Mouse (Mus musculus) lung, embryonic 16.5 days (tissue): ENCODE results near the gene Ttc17. TPM values are rescaled to one million over a fixed set of nuclear protein-coding genes. Genes with fewer than 3 reads are reported as not detected.

Source experiments
- ATAC-seq: fragments of 200-750 bp; cut with Nextera tagmentation; 2 replicates; pipeline ENCODE4 v1.8.0; 2017; ENCODE audit warnings: low read depth, mild to moderate bottlenecking, moderate library complexity
- H3K27ac ChIP-seq: fragments of 300-500 bp; sonication (generic); 2 replicates; pipeline ENCODE4 v1.5.1; 2014; ENCODE audit warnings: mild to moderate bottlenecking, control low read depth, low read length
- H3K27me3 ChIP-seq: fragments of 300-500 bp; sonication (generic); 2 replicates; pipeline ENCODE4 v1.6.1; 2014; ENCODE audit warnings: low read depth, low read length, mixed read lengths; ENCODE audit not compliant: control insufficient read depth, insufficient read depth
- H3K36me3 ChIP-seq: fragments of 300-500 bp; sonication (generic); 2 replicates; pipeline ENCODE4 v1.6.1; 2014; ENCODE audit warnings: low read length; ENCODE audit not compliant: control insufficient read depth, insufficient read depth
- H3K4me1 ChIP-seq: fragments of 300-500 bp; sonication (generic); replicated peaks from 2 replicates; pipeline ENCODE4 v1.6.1; 2014; ENCODE audit warnings: low read length, mixed read lengths; ENCODE audit not compliant: control insufficient read depth, insufficient read depth
- H3K4me2 ChIP-seq: fragments of 300-500 bp; sonication (generic); 2 replicates; pipeline ENCODE4 v1.6.1; 2014; ENCODE audit warnings: low read depth, low read length, control low read depth
- H3K4me3 ChIP-seq: fragments of 300-500 bp; sonication (generic); 2 replicates; pipeline ENCODE4 v1.5.1; 2014; ENCODE audit warnings: mild to moderate bottlenecking, low read length, control low read depth
- H3K9ac ChIP-seq: fragments of 300-500 bp; sonication (generic); 2 replicates; pipeline ENCODE4 v1.6.1; 2014; ENCODE audit warnings: low read length, control low read depth
- H3K9me3 ChIP-seq: fragments of 300-500 bp; sonication (generic); 2 replicates; pipeline ENCODE4 v1.6.1; 2016; ENCODE audit warnings: low read length; ENCODE audit not compliant: control insufficient read depth
- WGBS: fragments of 180-500 bp; shearing (Covaris S2); extraction: QIAGEN DNeasy Blood & Tissue Kit; methylation state at CpG from one replicate; pipeline ENCODE4 v1.1.7; 2014; 5-methylcytosine and 5-hydroxymethylcytosine counted together
- polyA plus RNA-seq: library from polyadenylated mRNA; unstranded; fragments of >200 nt; fragmentation: Nextera tagmentation; extraction: Ambion mirVana; gene quantifications from 2 replicates; pipeline ENCODE4 v1.2.1, GENCODE M21; 2015

Ttc17 gene
- polyA plus RNA-seq, 1 experiment from 2014 or later = 19.1 TPM

- Histone ChIP-seq H3K9ac (no peak overlapping the region), H3K27me3 (no peaks in the 10 kb centered on the region), H3K9me3 (peaks cover 4% of the 10 kb centered on the region), H3K27ac (no peak overlapping the region), H3K4me2 (no peak overlapping the region), H3K36me3 (peaks cover 12% of the 10 kb centered on the region), H3K4me1 (no peaks in the 10 kb centered on the region), H3K4me3 (no peak overlapping the region)
- WGBS = 52% methylated on average over 3 of the region's 3 CpGs
- no peak for ATAC-seq
These were observed 109.0 kb downstream of the Ttc17 start for GRCm38 (mm10) chr2:94297467-94297866.

GRCm38 (mm10) chr2:94290483-94290882 lies 116.0 kb downstream of the Ttc17 start:
- H3K27ac ChIP-seq = no peak overlapping the region
- H3K4me3 ChIP-seq = no peak overlapping the region
- H3K9ac ChIP-seq = no peak overlapping the region
- WGBS = 4% methylated on average over 5 of the region's 5 CpGs
- ATAC-seq = 0 out of 2 replicates have a peak, but pooled peaks have one; percentile 26
- no peaks in the 10 kb centered on the region; the same call in 1 of the 2 replicates for H3K27me3 ChIP-seq
- H3K36me3 ChIP-seq = no peaks in the 10 kb centered on the region
- H3K4me1 ChIP-seq = peaks cover 10% of the 10 kb centered on the region; the same call in 1 of the 2 replicates
- H3K9me3 ChIP-seq = no peaks in the 10 kb centered on the region
- no peak overlapping the region for H3K4me2 ChIP-seq

GRCm38 (mm10) chr2:94289659-94290058 lies 116.8 kb downstream of the Ttc17 start:
- H3K4me2 ChIP-seq = no peak overlapping the region
- 57% methylated on average over 6 of the region's 6 CpGs for WGBS

GRCm38 (mm10) chr2:94289169-94289568 lies 117.3 kb downstream of the Ttc17 start:
- ATAC-seq = peak; percentile 83
- no peak overlapping the region for H3K27ac ChIP-seq
- no peaks in the 10 kb centered on the region; the same call in 1 of the 2 replicates for H3K27me3 ChIP-seq
- WGBS = 0% methylated on average over 2 of the region's 2 CpGs
- no peaks in the 10 kb centered on the region for H3K9me3 ChIP-seq
- 0 out of 2 replicates have a peak overlapping the region, but pooled peaks have one; percentile 6 for H3K4me2 ChIP-seq
- H3K36me3 ChIP-seq = no peaks in the 10 kb centered on the region
- H3K9ac ChIP-seq = no peak overlapping the region
- H3K4me1 ChIP-seq = peaks cover 10% of the 10 kb centered on the region; the same call in 1 of the 2 replicates
- no peak overlapping the region for H3K4me3 ChIP-seq

More at GRCm38 (mm10) chr2:94289659-94290058, 116.8 kb downstream of the Ttc17 start:
- no peak for ATAC-seq
- no peak overlapping the region for H3K9ac ChIP-seq
- no peaks in the 10 kb centered on the region for H3K9me3 ChIP-seq
- peaks cover 10% of the 10 kb centered on the region; the same call in 1 of the 2 replicates for H3K4me1 ChIP-seq
- no peaks in the 10 kb centered on the region; the same call in 1 of the 2 replicates for H3K27me3 ChIP-seq
- H3K4me3 ChIP-seq = no peak overlapping the region
- H3K27ac ChIP-seq = no peak overlapping the region
- H3K36me3 ChIP-seq = no peaks in the 10 kb centered on the region

GRCm38 (mm10) chr2:94288086-94288485 lies 118.4 kb downstream of the Ttc17 start:
- H3K27me3 ChIP-seq = no peaks in the 10 kb centered on the region; the same call in 1 of the 2 replicates
- no peaks in the 10 kb centered on the region for H3K36me3 ChIP-seq
- H3K9ac ChIP-seq = no peak overlapping the region
- H3K4me2 ChIP-seq = no peak overlapping the region
- H3K9me3 ChIP-seq = no peaks in the 10 kb centered on the region
- 26% methylated on average over 5 of the region's 5 CpGs for WGBS
- H3K27ac ChIP-seq = no peak overlapping the region
- H3K4me1 ChIP-seq = peaks cover 10% of the 10 kb centered on the region; the same call in 1 of the 2 replicates
- no peak overlapping the region for H3K4me3 ChIP-seq
- no peak for ATAC-seq

GRCm38 (mm10) chr2:94287435-94287834 lies 119.1 kb downstream of the Ttc17 start:
- Histone ChIP-seq H3K9me3 (no peaks in the 10 kb centered on the region), H3K4me1 (peaks cover 10% of the 10 kb centered on the region; the same call in 1 of the 2 replicates), H3K27ac (no peak overlapping the region), H3K9ac (no peak overlapping the region), H3K36me3 (no peaks in the 10 kb centered on the region), H3K4me3 (no peak overlapping the region), H3K27me3 (no peaks in the 10 kb centered on the region; the same call in 1 of the 2 replicates), H3K4me2 (no peak overlapping the region)
- WGBS = 69% methylated on average over 7 of the region's 7 CpGs
- ATAC-seq = no peak

GRCm38 (mm10) chr2:94283526-94283925 lies 123.0 kb downstream of the Ttc17 start:
- no peak for ATAC-seq
- Histone ChIP-seq H3K9me3 (no peaks in the 10 kb centered on the region), H3K4me3 (no peak overlapping the region), H3K4me2 (no peak overlapping the region), H3K27ac (no peak overlapping the region), H3K4me1 (no peaks in the 10 kb centered on the region), H3K27me3 (no peaks in the 10 kb centered on the region), H3K9ac (no peak overlapping the region), H3K36me3 (no peaks in the 10 kb centered on the region)
- 54% methylated on average over 6 of the region's 6 CpGs for WGBS

GRCm38 (mm10) chr2:94279596-94279995 lies 126.9 kb downstream of the Ttc17 start:
- ATAC-seq = no peak
- Histone ChIP-seq H3K4me3 (no peak overlapping the region), H3K27ac (no peak overlapping the region), H3K9ac (no peak overlapping the region), H3K9me3 (no peaks in the 10 kb centered on the region), H3K36me3 (no peaks in the 10 kb centered on the region), H3K4me1 (no peaks in the 10 kb centered on the region), H3K4me2 (no peak overlapping the region), H3K27me3 (peaks cover 2% of the 10 kb centered on the region)
- 68% methylated on average over 5 of the region's 5 CpGs for WGBS

- WGBS = 60% methylated on average over 4 of the region's 4 CpGs
- H3K36me3 ChIP-seq = no peaks in the 10 kb centered on the region
- no peaks in the 10 kb centered on the region for H3K9me3 ChIP-seq
- H3K4me1 ChIP-seq = peaks cover 5% of the 10 kb centered on the region
- no peak overlapping the region for H3K9ac ChIP-seq
- no peak overlapping the region for H3K4me3 ChIP-seq
- H3K27ac ChIP-seq = no peak overlapping the region
- H3K4me2 ChIP-seq = no peak overlapping the region
- peaks cover 19% of the 10 kb centered on the region for H3K27me3 ChIP-seq
- ATAC-seq = no peak
These were observed 130.4 kb downstream of the Ttc17 start for GRCm38 (mm10) chr2:94276103-94276502.
